Mouse (Mus musculus): Measurements from ENCODE around the gene H2afy. TPM values are rescaled to one million over a fixed set of nuclear protein-coding genes. Genes with fewer than 3 reads are reported as not detected.

H2afy gene
- total RNA-seq, 2 experiments from 2014 or later, result 930 to 1,485 TPM

DNA sequence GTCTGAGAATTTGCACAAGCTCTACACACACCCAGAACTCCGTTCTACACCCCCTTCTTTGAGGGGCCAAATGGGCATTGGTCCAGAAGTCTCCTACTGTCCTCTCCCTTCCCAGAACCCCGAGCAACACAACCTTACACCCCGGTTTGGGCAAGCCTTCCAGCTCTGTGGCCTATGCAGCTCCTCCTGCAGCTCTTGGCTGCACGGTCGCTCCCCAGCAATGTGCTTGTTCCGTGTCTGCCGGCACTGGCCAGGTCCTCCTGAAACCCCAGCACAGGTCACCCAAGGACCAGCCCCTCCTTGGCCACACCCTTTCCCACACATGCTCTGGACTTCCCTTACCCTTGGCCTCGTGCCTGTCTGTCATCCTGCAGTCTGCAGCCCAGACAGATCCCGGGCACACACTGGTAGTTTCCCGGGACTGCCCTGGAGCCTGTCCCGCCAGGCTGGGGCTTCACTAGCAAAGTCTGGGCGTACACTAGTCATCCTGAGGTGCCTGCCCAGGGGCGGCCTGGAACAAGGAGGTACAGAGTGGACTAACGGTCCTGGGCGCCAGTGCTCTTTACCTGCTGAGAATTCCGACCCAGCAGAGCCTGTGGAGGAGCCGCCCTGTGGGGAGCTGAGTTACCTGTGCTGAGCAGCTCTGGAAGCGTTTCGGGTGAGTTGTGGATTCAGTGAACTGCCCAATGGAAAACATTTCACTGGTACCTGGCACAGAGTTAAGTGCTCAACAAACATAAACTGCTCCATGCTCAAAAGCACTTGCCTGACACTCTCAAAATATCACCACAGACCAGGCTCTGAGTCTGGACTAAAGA lies 22.5 kb downstream of the H2afy start:
- 0 out of 2 replicates have a peak, but pooled peaks have one; percentile 14 for ATAC-seq (replicated peaks; ENCODE audit: poor library complexity, severe bottlenecking)

DNA sequence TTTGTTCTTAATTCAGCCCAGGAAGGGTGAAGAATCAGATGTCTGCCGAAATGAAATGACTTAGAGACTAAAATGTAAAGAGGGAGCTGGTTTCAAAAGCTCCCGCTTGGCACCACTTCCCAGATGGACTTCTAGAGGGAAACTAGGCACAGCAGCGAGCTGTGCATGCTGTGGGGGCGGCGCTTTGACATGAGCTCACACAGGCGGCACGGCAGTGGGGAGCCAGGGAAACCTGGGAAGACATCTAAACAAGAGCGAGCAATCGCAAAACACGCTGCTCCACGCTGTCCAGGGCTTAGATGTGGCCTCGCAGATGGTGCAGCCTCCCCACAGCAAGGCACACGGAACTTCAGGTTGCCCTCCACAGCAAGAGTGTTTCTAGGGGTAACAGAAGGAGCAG lies 23.2 kb downstream of the H2afy start:
- ATAC-seq (replicated peaks; ENCODE audit: poor library complexity, severe bottlenecking), result no peak

DNA sequence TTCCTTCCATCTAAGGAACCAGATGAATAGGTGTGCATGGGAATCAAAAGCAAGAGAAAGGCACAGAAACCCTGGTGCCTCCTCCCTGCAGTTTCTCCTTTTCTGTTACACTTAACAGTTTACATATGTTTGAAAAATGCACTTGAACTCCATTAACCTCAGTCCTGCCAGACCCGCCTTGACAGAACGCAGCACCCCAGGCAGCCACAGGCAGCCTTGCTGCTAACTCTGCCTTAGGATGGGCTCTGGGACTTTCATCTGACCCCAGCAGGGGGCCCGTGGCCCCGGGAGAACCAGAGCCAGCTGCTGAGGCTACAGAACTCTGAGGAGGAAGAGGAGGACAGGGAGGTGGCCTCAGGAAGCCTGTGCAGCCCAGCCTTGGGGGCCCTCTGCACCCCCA lies 23.7 kb downstream of the H2afy start:
- ATAC-seq (replicated peaks; ENCODE audit: poor library complexity, severe bottlenecking), result no peak

DNA sequence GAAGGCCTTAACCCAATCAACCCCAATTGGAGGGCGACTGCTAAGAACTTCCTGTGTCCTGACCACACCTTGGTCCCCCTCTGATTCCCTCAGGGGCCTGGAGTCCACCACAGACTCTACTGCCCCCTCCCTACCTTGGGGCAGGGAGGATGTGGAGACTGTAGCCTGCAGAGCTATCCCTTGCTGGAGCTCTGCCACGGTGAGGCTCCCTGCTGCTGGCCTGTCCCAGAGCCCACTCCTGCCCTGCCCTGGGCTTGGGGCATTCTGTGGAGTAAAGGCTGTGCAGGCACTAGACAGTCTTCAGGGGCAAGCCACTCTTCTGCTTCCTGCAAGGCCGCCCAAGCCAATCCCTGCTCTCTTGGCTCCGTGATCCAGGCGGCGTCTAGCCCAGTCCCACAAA lies 24.6 kb downstream of the H2afy start:
- ATAC-seq (replicated peaks; ENCODE audit: poor library complexity, severe bottlenecking), result no peak

DNA sequence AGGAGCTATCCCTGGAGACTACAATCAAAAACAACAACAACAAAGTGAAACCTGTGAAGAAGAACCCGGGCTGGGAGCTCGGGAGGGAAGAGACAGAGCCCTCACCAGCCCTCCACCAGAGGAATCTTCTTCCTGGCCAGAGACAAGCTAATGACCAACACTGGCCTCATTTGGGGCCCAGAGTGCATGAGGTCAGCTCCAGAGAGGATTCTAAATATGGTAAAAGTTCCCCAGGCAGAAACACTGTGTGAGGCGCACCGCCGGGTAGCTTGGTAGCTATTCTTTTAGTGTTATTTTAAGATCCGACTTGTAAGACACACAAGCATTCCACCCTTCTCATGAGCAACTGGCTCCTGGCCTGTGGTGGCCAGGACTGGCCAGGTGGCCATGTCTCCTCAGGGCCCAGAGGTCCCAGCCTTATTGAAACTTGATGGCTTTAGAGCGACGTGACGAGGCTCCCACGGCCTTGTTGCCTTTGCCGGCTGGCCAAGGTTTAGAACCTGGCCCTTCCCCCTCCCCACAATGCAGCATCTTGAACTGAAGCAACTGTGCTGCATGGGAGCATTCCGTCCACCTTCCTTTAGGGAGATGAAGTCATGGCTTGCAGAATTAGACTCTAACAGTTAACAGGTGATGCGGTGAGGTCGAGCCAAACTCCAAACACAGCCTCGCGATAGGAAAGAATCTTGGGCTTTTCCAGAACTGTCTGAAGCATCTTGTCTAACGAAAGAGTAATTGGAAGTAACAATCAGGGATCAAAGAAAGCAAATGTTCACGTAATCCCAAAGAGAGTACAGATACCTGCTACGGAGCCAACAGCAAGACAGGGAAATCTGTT lies 25.2 kb downstream of the H2afy start:
- no peak for ATAC-seq (replicated peaks; ENCODE audit: poor library complexity, severe bottlenecking)

DNA sequence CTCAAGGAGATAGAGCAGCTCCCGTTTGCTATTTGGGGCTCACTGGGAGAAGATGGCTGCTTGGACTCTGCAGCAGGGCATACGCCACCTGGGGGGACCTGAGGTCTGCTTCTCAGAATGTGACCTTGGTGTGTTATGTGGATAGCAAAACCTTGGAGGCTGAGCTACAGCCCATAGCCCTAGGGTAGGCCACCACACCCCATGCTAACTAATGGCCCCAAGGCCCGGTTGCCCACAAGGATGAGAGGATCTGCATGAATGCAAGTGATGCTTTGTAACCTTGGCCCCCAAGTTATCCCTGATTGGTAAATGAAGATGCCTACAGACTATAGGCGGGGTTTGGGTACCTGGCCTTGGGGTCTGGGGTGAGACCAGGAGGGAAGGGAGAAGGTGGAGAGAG lies 26.5 kb downstream of the H2afy start:
- no peak for ATAC-seq (replicated peaks; ENCODE audit: poor library complexity, severe bottlenecking)

DNA sequence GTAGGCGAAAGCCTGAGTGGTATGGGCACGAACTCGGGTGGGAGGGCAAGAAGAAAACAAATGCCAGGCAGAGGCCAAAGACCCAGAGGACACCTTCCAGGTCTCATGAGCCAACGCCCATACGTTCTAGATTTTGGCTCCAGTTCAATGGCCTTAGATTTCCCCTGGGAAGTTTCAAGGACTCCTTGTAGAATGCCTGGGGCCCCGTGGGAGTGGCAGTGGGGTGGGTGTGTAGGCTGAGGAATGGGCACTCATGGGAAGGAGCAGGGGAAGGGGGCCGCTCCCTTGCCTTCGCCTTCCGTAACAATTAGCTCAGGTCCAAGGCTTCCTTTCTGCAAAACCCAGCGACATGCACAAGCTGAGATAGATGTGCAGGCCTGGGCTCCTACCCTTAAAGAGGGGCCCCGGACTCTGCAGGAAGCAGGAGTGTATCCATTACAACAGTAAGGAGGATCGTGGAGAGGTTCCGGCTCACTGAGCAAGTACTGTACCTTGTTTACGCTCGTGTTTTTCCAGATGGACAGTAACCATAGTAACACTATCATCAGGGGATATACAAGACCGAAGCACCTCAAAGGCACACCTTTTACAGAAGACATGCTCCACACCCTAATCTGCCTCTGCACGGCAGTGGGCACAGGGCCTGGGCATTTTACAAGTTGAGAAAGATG lies 27.2 kb downstream of the H2afy start:
- no peak for ATAC-seq (replicated peaks; ENCODE audit: poor library complexity, severe bottlenecking)

DNA sequence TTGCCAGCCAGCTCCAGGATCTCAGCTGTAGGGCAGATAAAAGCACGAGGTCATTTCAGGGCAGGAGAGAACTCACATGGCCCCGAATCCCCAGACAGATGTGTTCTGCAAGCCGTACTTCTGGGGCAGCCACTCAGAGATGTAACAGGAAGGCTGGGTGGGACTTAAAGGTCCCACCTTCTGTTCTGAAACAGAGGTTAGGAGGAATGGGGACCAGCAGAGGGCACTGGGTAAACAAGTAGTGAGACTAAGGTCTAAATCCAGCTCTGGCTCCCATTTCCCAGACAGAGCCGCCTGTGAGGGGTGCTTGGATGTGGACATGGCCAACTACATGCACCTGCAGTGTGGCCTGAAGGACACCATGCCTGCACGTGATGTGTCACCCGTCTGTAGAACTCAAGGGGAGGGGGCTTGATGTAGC lies 31.2 kb downstream of the H2afy start:
- ATAC-seq (replicated peaks; ENCODE audit: poor library complexity, severe bottlenecking), result no peak

DNA sequence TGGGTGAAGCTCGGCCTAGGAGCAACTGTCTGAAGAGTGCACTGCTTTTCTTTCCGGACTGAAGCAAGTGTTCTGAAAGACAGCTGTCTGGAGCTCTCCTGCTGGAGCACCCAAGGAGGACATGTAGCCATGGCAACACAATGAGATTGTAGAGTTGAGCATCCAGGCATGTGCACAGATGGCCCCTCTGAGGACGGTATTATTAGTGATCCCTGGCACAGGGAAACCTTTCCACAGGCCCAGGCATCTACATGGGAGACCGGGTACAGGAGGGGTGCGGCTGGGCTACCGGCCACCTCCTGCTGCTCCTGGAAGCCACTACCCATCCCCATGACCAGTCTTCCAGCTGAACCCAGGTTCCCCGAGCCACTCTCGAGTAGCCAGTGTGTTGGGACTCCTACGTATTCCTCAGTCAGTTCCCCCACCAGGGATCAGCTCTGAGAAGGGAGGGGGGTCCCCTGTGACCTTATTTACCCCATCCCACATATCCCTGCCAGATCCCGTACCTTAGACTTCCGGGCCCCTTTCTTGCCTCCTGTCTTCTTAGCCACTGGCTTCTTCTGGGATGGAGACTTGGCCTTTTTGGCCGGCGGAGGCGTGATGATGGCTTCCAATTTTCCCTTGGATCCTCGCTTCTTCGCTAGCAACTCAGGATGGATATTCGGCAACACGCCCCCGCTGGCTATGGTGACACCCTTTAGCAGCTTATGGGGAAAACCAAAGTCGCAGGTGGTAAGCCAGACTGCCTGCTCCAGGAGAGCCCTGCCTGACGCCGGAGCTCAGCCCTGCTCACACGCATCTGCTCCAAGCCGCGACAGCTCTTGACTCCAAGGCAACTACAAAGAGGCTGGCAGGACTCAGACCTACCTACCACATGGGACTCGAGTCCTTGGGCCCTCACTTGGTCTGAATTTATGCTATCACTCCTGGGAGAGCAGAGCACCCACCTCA lies 32.1 kb downstream of the H2afy start:
- ATAC-seq (replicated peaks; ENCODE audit: poor library complexity, severe bottlenecking), result no peak

DNA sequence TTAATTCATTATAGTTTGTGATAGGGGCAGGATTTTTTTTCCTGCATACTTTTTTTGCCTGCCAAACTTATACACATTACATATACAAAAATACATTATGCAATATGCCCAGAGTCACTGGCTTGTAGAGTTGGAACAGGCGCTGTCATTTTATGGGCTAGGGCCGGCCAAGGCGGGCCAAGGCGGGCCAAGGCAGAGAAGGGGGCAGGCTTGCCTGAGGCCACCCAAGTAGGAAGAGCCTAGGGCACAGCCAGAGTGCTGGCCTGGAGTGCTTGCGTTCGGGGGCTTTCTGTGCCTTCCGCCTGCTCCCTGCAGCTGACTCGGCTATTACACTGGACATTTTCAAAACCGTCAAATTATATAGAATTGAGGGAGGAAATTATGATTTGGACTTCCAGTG lies 34.0 kb downstream of the H2afy start:
- no peak for ATAC-seq (replicated peaks; ENCODE audit: poor library complexity, severe bottlenecking)

DNA sequence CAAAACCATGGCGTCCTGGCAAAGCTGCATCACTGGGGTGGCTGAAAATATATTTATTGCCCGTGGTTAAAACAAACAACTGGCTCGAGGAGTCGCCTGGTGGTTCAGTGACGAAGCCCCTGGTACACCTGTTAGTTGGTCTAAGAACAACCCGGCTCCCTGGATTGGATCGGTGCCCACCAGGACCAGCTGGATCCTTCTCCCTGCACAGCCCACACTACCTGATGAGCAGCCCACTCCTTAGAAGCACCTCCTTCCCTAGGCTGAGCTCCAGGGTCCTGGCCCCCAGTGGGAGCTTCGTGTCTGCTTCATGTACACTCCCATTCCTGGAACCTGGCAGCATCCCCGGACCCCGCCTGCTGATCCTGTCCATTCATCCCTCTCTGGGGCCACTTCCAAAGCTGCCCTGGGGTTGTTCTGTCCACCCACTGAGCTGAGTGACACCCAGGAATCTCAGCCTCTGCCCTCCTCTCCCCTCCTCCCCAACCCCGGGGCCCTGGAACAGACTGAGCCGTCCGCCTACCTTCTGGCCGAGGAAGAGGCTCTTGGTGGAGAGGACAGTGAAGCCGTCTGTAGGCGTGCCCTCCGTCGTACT lies 40.5 kb downstream of the H2afy start:
- no peak for ATAC-seq (replicated peaks; ENCODE audit: poor library complexity, severe bottlenecking)

DNA sequence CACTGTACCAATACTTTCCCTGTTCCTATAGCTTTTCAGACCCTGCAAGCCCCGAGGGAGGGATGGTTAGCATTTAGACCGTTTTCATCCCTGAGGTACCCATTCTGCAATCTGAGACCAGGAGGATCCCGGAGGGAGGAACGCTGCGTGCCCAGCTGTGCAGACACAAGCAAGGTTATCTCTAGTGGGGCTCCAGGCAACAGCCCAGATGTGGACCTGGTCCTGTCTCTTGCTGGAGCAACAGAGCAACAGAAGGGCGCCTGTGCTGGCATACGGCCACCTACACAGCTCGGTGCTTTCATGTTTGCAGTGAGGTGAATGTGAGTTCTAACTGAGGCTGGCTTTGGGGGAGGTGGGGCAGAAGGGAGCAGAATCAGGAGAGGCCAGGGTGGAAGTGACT lies 41.6 kb downstream of the H2afy start:
- no peak for ATAC-seq (replicated peaks; ENCODE audit: poor library complexity, severe bottlenecking)

DNA sequence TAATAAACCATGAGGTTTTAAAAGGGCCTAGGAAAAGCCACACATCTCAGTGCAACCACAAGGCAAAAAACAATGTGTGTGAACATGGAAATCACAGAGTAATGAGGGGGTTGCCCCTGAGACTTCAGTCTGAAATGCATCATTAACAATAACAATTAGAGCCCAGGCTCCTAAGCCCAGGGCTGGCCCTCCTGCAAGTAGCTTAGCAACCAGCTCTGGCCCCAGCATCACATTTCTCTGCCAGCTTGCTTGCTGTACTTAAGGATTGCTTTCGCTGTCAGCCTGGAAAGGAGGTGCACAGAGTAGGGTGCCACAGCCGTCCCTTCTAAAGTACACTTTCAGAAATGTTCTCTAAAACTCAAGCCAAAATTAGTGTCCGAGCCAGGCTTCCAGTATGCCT lies 42.5 kb downstream of the H2afy start:
- ATAC-seq (replicated peaks; ENCODE audit: poor library complexity, severe bottlenecking), result no peak

DNA sequence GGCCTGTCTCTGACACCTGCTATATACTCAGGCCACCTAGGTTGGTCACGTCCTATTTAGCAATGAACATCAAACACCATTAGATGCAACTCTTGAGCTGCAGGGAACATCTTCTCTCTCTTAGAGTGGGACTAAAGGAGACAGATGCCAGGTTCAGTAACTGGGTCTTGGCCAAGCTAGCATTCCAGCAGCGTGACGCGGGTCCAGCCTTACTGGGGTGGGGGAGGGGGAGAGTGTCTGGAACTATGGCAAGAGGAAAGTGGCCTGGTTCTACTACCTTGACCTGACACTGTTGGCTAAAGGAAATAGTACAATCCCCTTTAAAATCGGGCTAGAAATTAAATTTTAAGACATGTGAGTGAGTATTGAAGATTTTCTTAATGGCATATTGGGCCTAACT lies 43.6 kb downstream of the H2afy start:
- no peak for ATAC-seq (replicated peaks; ENCODE audit: poor library complexity, severe bottlenecking)

DNA sequence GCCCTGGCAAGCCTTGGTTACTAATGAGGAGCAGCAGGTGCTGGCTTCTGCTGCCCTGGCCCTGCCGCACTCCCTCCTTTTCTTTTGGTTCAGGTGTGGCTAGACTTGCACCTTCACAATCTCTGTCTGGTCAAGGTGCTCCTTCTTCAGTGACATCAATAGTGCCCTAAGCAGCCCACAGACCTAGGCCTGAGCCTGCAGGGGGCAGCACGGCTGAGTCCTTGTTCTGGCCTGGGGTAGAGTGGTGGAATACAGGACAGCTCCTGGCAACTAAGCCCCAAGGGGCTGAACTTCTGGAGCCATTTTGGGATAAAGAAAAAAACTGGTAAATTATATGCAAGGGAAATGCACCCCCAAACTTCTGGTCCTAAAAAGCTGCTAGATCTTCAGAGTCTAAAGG lies 45.6 kb downstream of the H2afy start:
- ATAC-seq (replicated peaks; ENCODE audit: poor library complexity, severe bottlenecking), result no peak

DNA sequence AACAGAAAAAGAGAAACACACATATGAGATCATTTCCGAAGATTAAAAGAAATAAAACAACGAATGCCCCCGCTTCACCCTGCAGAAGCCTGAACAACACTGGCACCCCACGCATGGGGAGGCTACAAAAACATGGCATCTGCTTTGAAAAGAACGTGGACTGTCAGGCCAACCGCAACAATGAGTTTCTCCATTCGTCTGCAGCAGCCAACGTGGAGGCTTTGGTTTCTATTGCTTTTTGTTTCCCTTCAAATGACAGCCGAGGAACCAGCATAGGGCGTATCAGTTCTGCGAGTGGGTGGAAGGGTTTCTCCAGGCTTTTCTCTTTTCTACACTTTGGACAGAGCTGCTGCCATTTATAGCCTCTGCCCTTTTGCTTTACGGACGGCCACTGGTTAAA lies 47.6 kb downstream of the H2afy start:
- ATAC-seq (replicated peaks; ENCODE audit: poor library complexity, severe bottlenecking), result no peak

DNA sequence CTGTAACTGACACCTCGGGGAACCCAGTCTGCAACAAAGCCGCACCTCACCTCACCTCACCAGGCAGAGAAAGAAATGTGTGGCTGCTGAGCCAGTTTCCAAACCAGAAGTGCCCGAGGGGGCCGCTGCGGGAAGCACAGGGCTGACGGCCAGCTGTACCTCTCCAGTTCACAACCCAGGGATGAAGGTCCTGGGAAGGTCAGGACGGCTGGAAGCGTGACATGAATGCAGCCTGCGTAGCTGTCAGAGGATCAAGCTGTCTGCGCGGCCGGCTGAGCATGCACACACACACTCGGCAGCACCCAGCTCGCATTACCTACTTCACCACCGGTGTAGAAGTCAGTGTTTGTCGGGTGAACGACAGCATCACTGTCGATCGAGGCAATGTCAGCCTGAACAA lies 48.2 kb downstream of the H2afy start:
- ATAC-seq (replicated peaks; ENCODE audit: poor library complexity, severe bottlenecking), result no peak

DNA sequence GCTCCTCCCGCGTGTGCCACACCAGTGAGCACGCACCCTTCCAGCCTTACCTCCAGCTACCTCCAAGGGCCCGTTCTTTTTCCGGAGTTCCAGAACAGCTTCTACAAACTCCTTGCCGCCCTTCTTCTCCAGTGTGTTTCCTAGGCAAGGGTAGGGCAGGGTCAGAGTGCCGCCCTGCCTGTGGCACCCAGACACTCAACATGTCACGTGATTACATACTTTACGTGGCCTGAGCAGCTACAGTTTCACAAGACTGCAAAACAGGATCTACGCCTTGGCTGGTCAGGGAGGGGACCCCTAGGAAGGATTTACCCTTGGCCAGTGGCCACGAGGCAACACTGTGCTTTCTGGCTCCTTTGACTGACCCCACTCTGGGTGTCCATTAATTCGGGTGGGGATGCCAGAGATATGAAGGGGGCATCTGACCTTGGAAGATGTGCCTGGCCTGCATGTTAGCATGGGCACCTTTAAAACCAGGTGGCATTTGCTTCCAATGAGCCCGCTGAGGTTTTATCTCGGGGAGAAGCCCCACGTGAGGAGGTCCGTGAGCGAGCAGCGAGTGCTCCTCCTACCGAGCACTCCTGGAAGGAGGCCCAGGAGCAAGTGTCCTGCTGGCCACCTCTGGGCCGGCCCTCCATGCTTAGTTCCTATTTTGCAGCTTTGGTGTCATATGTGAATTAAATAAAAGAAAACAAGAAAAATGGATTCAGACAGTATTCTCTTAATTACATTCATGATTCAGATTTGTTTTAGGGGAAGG lies 51.8 kb downstream of the H2afy start:
- no peak; the same call in 1 of the 2 replicates for ATAC-seq (replicated peaks; ENCODE audit: poor library complexity, severe bottlenecking)

DNA sequence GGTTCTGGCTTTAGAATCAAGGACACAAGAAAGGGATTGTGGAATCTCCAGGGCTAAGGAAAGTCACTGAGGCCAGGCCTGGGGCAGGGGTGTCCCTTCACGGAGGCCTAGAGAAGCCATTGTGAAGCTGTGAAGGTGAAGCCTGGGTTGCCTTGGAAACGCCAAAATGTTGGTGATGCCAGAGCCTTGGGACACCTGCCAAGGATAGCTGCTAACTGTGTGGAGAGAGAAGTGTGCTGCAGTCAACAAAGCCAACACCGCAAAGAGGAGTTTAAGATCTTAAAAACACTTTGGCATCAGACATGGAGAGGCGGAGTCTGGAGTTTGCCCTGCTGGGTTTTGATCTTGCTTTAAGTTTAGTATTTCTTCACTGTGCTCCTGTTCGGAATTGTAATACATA lies 54.5 kb downstream of the H2afy start:
- no peak for ATAC-seq (replicated peaks; ENCODE audit: poor library complexity, severe bottlenecking)

Measured in granulocyte monocyte progenitor cell, adult 5-6 weeks (primary cell).